Comparison of ENCODE assay signal across 24 mouse cellular contexts in genomic region chr5:126531528-126531894, GRCm38 (mm10).
"Had no signal": no experiment of that assay in that cellular context is flagged by ENCODE, and none has a peak within 500 bp of the region (broad histone marks: within the 10 kb centered on the region; RNA-seq: fewer than 3 reads in every experiment).

No protein-coding gene starts in this region.

- ATAC-seq: hindbrain, embryonic 16.5 days; inflammation-experienced regulatory T-cells, adult 6 months; intestine, embryonic 15.5 days; intestine, postnatal 0 days; liver, embryonic 12.5 days had no signal

- H3K4me3 ChIP-seq: gastrocnemius, adult 2 months; heart, embryonic 10.5 days; heart, embryonic 12.5 days; hindbrain, embryonic 10.5 days; hindbrain, embryonic 12.5 days; intestine, embryonic 15.5 days; layer of hippocampus, adult 2 months; left cerebral cortex, adult 2 months; limb, embryonic 10.5 days; limb, embryonic 12.5 days; liver, embryonic 12.5 days had no signal

- H3K9me3 ChIP-seq: heart, embryonic 10.5 days; heart, embryonic 12.5 days; hindbrain, embryonic 10.5 days; hindbrain, embryonic 12.5 days; intestine, embryonic 15.5 days; limb, embryonic 10.5 days; limb, embryonic 12.5 days; liver, embryonic 12.5 days had no signal

- H3K4me2 ChIP-seq: heart, embryonic 12.5 days; hindbrain, embryonic 12.5 days; hindbrain, embryonic 14.5 days; intestine, embryonic 15.5 days; limb, embryonic 12.5 days; liver, embryonic 12.5 days had no signal

- H3K9ac ChIP-seq: heart, embryonic 12.5 days; hindbrain, embryonic 12.5 days; hindbrain, embryonic 14.5 days; intestine, embryonic 15.5 days; limb, embryonic 12.5 days; liver, embryonic 12.5 days had no signal

- H3K27ac ChIP-seq: gastrocnemius, adult 2 months; heart, embryonic 10.5 days; hindbrain, embryonic 10.5 days; hindbrain, embryonic 12.5 days; hindbrain, embryonic 14.5 days; intestine, embryonic 15.5 days; layer of hippocampus, adult 2 months; left cerebral cortex, adult 2 months; limb, embryonic 10.5 days; limb, embryonic 12.5 days; liver, embryonic 12.5 days had no signal

- H3K36me3 ChIP-seq: heart, embryonic 10.5 days; heart, embryonic 12.5 days; hindbrain, embryonic 10.5 days; hindbrain, embryonic 12.5 days; intestine, embryonic 15.5 days; limb, embryonic 10.5 days; limb, embryonic 12.5 days; liver, embryonic 12.5 days had no signal

- H3K4me1 ChIP-seq: heart, embryonic 10.5 days; heart, embryonic 12.5 days; hindbrain, embryonic 10.5 days; hindbrain, embryonic 12.5 days; intestine, embryonic 15.5 days; limb, embryonic 10.5 days; limb, embryonic 12.5 days; liver, embryonic 12.5 days had no signal

- H3K27me3 ChIP-seq: heart, embryonic 12.5 days; hindbrain, embryonic 12.5 days; intestine, embryonic 15.5 days; limb, embryonic 12.5 days; liver, embryonic 12.5 days had no signal

- DNase-seq: gastrocnemius, adult 2 months; gastrocnemius, postnatal 10 days; gastrocnemius, postnatal 25 days; heart, adult 18-20 months; heart, postnatal 10 days; heart, postnatal 4 days; kidney, adult 18-20 months; kidney, adult 8-10 months; kidney, postnatal 10 days; kidney, postnatal 25 days had no signal
